Mouse (Mus musculus) ES-E14 (cell line): ENCODE measurements around the gene Slc12a3.

ENCODE experiments used
- MAFK ChIP-seq: IDR thresholded peaks from 2 replicates; pipeline ENCODE4 v1.6.1; 2014; ENCODE audit warnings: mild to moderate bottlenecking, low read depth, low read length, inconsistent platforms; ENCODE audit not compliant: insufficient read depth
- ZC3H11A ChIP-seq: IDR thresholded peaks from 2 replicates; pipeline ENCODE4 v1.6.1; 2012; ENCODE audit warnings: low read depth, mild to moderate bottlenecking, inconsistent platforms, low read length, borderline replicate concordance
- ZNF384 ChIP-seq: IDR thresholded peaks from 2 replicates; pipeline ENCODE4 v1.6.1; 2012; ENCODE audit warnings: low read depth, low read length, inconsistent platforms

GRCm38 (mm10) chr8:94395851-94396540 is 67.0 kb downstream of the Slc12a3 start:
- TF ChIP-seq MAFK (no peak), ZNF384 (no peak), ZC3H11A (no peak)
